Mouse (Mus musculus) kidney, embryonic 15.5 days (tissue): ENCODE results near the gene Stac. TPM values are rescaled to one million over a fixed set of nuclear protein-coding genes. Genes with fewer than 3 reads are reported as not detected.

Experiments used
- ATAC-seq: fragments of 200-750 bp; cut with Nextera tagmentation; replicated peaks from 2 replicates; pipeline ENCODE4 v1.8.0; 2017; ENCODE audit warnings: moderate TSS enrichment; ENCODE audit not compliant: low FRiP score
- H3K27ac ChIP-seq: fragments of 300-500 bp; sonication (generic); 2 replicates; pipeline ENCODE4 v1.5.1; 2015; ENCODE audit warnings: mild to moderate bottlenecking, inconsistent platforms
- H3K27me3 ChIP-seq: fragments of 300-500 bp; sonication (generic); 2 replicates; pipeline ENCODE4 v1.6.1; 2015; ENCODE audit warnings: inconsistent platforms
- H3K36me3 ChIP-seq: fragments of 300-500 bp; sonication (generic); 2 replicates; pipeline ENCODE4 v1.6.1; 2015; ENCODE audit warnings: inconsistent platforms
- H3K4me1 ChIP-seq: fragments of 300-500 bp; sonication (generic); 2 replicates; pipeline ENCODE4 v1.6.1; 2015; ENCODE audit warnings: inconsistent platforms
- H3K4me2 ChIP-seq: fragments of 300-500 bp; sonication (generic); 2 replicates; pipeline ENCODE4 v1.6.1; 2015; ENCODE audit warnings: moderate library complexity, mild to moderate bottlenecking, inconsistent platforms
- H3K4me3 ChIP-seq: fragments of 300-500 bp; sonication (generic); replicated peaks from 2 replicates; pipeline ENCODE4 v1.5.1; 2015; ENCODE audit warnings: mild to moderate bottlenecking, inconsistent platforms
- H3K9ac ChIP-seq: fragments of 300-500 bp; sonication (generic); 2 replicates; pipeline ENCODE4 v1.6.1; 2015; ENCODE audit warnings: mild to moderate bottlenecking, inconsistent platforms
- H3K9me3 ChIP-seq: fragments of 300-500 bp; sonication (generic); replicated peaks from 2 replicates; pipeline ENCODE4 v1.6.1; 2016; ENCODE audit warnings: inconsistent platforms
- WGBS: fragments of 180-500 bp; shearing (Covaris S2); methylation state at CpG from one replicate; pipeline ENCODE4 v1.1.7; 2015; ENCODE audit warnings: mixed read lengths; 5-methylcytosine and 5-hydroxymethylcytosine counted together
- polyA plus RNA-seq: library from polyadenylated mRNA; unstranded; fragments of >200 nt; fragmentation: Nextera tagmentation; extraction: Ambion mirVana; gene quantifications from 2 replicates; pipeline ENCODE4 v1.2.1, GENCODE M21; 2015

Stac gene
- polyA plus RNA-seq, result 2.1 and 4.7 TPM in 2 replicates

- ATAC-seq, result peak; percentile 91
- peaks cover 25% of the 10 kb centered on the region for H3K27me3 ChIP-seq
- peaks cover 10% of the 10 kb centered on the region for H3K4me1 ChIP-seq
- peak within 1 kb of the TSS; percentile 35 for H3K9ac ChIP-seq
- peak within 1 kb of the TSS; percentile 54 for H3K4me3 ChIP-seq
- H3K9me3 ChIP-seq, result no peaks in the 10 kb centered on the region
- WGBS, result 2% methylated on average over 64 of the region's 64 CpGs
- H3K36me3 ChIP-seq, result no peaks in the 10 kb centered on the region
- H3K27ac ChIP-seq, result no peak within 1 kb of the TSS
- peak within 1 kb of the TSS; percentile 96 for H3K4me2 ChIP-seq
These were observed at the start of gene Stac for GRCm38 (mm10) chr9:111689680-111690483. Stac (minus strand) TSS chr9:111690348.

- Histone ChIP-seq H3K4me2 (no peak overlapping the region), H3K4me1 (no peaks in the 10 kb centered on the region), H3K9ac (no peak overlapping the region), H3K36me3 (no peaks in the 10 kb centered on the region), H3K27ac (no peak overlapping the region), H3K27me3 (no peaks in the 10 kb centered on the region), H3K4me3 (no peak overlapping the region), H3K9me3 (no peaks in the 10 kb centered on the region)
- WGBS, result 67% methylated on average over 10 of the region's 10 CpGs
- no peak for ATAC-seq
These were observed 49.5 kb upstream of the Stac start for GRCm38 (mm10) chr9:111739431-111740245.

- H3K27ac ChIP-seq, result no peak overlapping the region
- no peak overlapping the region for H3K9ac ChIP-seq
- no peaks in the 10 kb centered on the region for H3K36me3 ChIP-seq
- H3K9me3 ChIP-seq, result no peaks in the 10 kb centered on the region
- no peaks in the 10 kb centered on the region for H3K27me3 ChIP-seq
- H3K4me2 ChIP-seq, result no peak overlapping the region
- no peak for ATAC-seq
- no peak overlapping the region for H3K4me3 ChIP-seq
- 69% methylated on average over 3 of the region's 3 CpGs for WGBS
- H3K4me1 ChIP-seq, result no peaks in the 10 kb centered on the region
These were observed 48.9 kb upstream of the Stac start for GRCm38 (mm10) chr9:111739026-111739425.

DNA sequence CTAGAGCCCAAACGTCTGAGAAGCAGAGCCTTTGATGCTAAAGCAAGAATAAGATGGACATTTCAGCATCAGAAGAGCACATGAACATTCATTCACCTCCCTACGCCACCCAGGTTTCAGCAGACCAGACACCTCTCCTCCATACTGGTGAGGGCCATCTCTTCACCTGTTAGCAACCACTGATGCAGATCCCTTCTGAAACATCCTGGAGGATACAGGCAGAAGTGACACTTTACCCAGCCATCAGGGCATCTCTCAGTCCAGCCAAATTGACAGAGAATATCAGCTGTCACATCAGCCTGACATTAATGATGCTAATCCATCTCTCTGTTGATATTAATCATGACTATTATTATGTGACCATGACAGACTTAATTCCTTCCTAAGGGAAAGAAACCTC is 47.6 kb upstream of the Stac start:
- no peaks in the 10 kb centered on the region for H3K27me3 ChIP-seq
- no peaks in the 10 kb centered on the region for H3K36me3 ChIP-seq

DNA sequence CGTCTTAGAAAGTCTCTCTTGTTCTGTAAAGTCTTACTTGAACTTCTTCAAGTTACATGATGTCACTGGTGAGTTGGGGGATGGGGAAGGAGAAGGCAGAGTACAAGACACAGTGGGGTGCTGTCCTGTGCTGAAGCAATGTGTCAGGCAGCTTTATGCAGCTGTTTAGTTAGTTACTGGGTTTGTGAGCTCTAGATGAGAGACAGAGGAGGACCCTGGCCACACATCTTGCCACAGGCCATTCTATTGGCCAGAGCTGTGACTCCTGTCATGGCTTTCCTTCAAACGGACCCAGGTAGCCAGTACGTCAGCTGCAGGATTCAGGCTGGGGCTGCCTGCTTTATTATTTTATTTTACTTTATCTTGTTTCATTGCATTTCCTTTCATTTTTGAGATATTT is 45.8 kb upstream of the Stac start:
- Histone ChIP-seq H3K4me1 (no peaks in the 10 kb centered on the region), H3K27ac (no peak overlapping the region), H3K36me3 (no peaks in the 10 kb centered on the region), H3K4me3 (no peak overlapping the region), H3K27me3 (no peaks in the 10 kb centered on the region), H3K4me2 (no peak overlapping the region), H3K9me3 (no peaks in the 10 kb centered on the region), H3K9ac (no peak overlapping the region)
- ATAC-seq, result no peak
- WGBS, result 76% methylated on average over 3 of the region's 3 CpGs

More for the DNA sequence above, 47.6 kb upstream of the Stac start:
- H3K27ac ChIP-seq, result no peak overlapping the region
- H3K4me1 ChIP-seq, result no peaks in the 10 kb centered on the region
- 80% methylated on average over 2 of the region's 2 CpGs for WGBS
- H3K4me3 ChIP-seq, result no peak overlapping the region
- H3K9me3 ChIP-seq, result no peaks in the 10 kb centered on the region
- ATAC-seq, result no peak
- no peak overlapping the region for H3K9ac ChIP-seq
- no peak overlapping the region for H3K4me2 ChIP-seq

GRCm38 (mm10) chr9:111731939-111732670 is 42.0 kb upstream of the Stac start:
- H3K4me1 ChIP-seq, result no peaks in the 10 kb centered on the region
- H3K9ac ChIP-seq, result no peak overlapping the region
- H3K4me3 ChIP-seq, result no peak overlapping the region
- no peak overlapping the region for H3K27ac ChIP-seq
- no peaks in the 10 kb centered on the region for H3K27me3 ChIP-seq
- 77% methylated on average over 9 of the region's 9 CpGs for WGBS
- H3K4me2 ChIP-seq, result no peak overlapping the region
- no peak for ATAC-seq
- no peaks in the 10 kb centered on the region for H3K9me3 ChIP-seq
- no peaks in the 10 kb centered on the region for H3K36me3 ChIP-seq

DNA sequence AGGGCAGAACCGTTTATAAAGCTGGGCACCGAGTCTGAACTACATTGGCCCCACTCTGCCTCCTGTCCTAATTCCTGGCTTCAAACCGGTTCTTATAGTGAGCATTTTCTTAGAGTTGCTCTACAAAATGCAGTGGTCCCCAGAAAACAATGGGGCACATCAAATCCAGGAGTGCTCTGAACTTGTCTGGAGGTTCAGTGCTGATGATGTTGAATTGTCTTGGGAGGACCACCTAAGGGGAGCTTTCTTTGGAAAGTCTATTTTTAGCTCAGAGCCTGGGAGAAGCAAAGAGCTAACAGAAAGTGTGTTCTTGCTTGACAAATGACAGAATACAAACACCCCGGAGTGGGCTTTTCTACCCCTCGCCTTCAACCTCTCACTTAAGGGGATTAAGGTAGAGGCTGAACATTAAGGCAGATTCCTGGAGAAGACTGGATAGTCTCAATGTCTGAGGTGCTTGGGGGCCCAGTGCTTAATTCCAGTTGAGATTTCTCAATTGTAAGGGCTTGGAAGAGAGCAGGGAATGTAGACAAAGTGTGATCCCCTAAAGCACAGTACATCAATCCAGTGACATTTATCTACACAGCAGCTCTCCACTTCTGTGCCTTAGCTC is 34.9 kb upstream of the Stac start:
- Histone ChIP-seq H3K4me1 (no peaks in the 10 kb centered on the region), H3K27me3 (no peaks in the 10 kb centered on the region), H3K27ac (no peak overlapping the region), H3K4me2 (no peak overlapping the region), H3K4me3 (no peak overlapping the region), H3K36me3 (no peaks in the 10 kb centered on the region), H3K9me3 (no peaks in the 10 kb centered on the region), H3K9ac (no peak overlapping the region)
- no peak for ATAC-seq
- WGBS, result 51% methylated on average over 5 of the region's 5 CpGs

- Histone ChIP-seq H3K27me3 (no peaks in the 10 kb centered on the region), H3K4me2 (no peak overlapping the region), H3K9me3 (no peaks in the 10 kb centered on the region), H3K4me1 (no peaks in the 10 kb centered on the region), H3K27ac (no peak overlapping the region), H3K36me3 (no peaks in the 10 kb centered on the region), H3K4me3 (no peak overlapping the region), H3K9ac (no peak overlapping the region)
- no peak for ATAC-seq
- 72% methylated on average over 3 of the region's 3 CpGs for WGBS
These were observed 24.3 kb upstream of the Stac start for GRCm38 (mm10) chr9:111714457-111714856.

- ATAC-seq, result no peak
- no peak overlapping the region for H3K9ac ChIP-seq
- WGBS, result 45% methylated on average over 2 of the region's 2 CpGs
- H3K4me1 ChIP-seq, result no peaks in the 10 kb centered on the region
- H3K4me3 ChIP-seq, result no peak overlapping the region
- H3K36me3 ChIP-seq, result no peaks in the 10 kb centered on the region
- H3K27ac ChIP-seq, result no peak overlapping the region
- H3K27me3 ChIP-seq, result no peaks in the 10 kb centered on the region
- H3K9me3 ChIP-seq, result no peaks in the 10 kb centered on the region
- H3K4me2 ChIP-seq, result no peak overlapping the region
These were observed 10.0 kb upstream of the Stac start for GRCm38 (mm10) chr9:111700101-111700500.

GRCm38 (mm10) chr9:111690484-111690855 is 322 bp upstream of the Stac start:
- H3K4me1 ChIP-seq, result peaks cover 10% of the 10 kb centered on the region
- no peaks in the 10 kb centered on the region for H3K36me3 ChIP-seq
- no peak overlapping the region for H3K27ac ChIP-seq
- peaks cover 25% of the 10 kb centered on the region for H3K27me3 ChIP-seq
- no peaks in the 10 kb centered on the region for H3K9me3 ChIP-seq
- 6% methylated on average over 6 of the region's 6 CpGs for WGBS
- peak; percentile 66; the same call in 1 of the 2 replicates for ATAC-seq
- peak overlapping the region; percentile 35 for H3K9ac ChIP-seq
- H3K4me2 ChIP-seq, result peak overlapping the region; percentile 96
- H3K4me3 ChIP-seq, result peak overlapping the region; percentile 54

- H3K4me3 ChIP-seq, result no peak overlapping the region
- no peak overlapping the region for H3K9ac ChIP-seq
- no peak overlapping the region for H3K27ac ChIP-seq
- H3K27me3 ChIP-seq, result peaks cover 25% of the 10 kb centered on the region
- no peak for ATAC-seq
- no peak overlapping the region for H3K4me2 ChIP-seq
- peaks cover 10% of the 10 kb centered on the region for H3K4me1 ChIP-seq
- WGBS, result 79% methylated on average over 11 of the region's 11 CpGs
- no peaks in the 10 kb centered on the region for H3K9me3 ChIP-seq
- H3K36me3 ChIP-seq, result no peaks in the 10 kb centered on the region
These were observed 1.0 kb downstream of the Stac start for GRCm38 (mm10) chr9:111689146-111689545.
